Mouse (Mus musculus): Measurements from ENCODE around the gene Sfxn5. TPM values are rescaled to one million over a fixed set of nuclear protein-coding genes. Genes with fewer than 3 reads are reported as not detected.

The Sfxn5 gene
- polyA plus RNA-seq, 1 experiment, result 172 TPM

- no peak for DNase-seq
- TF ChIP-seq CTCF (IDR thresholded peaks at IDR 0.05; ENCODE audit: borderline replicate concordance, insufficient read depth, low read depth, low read length) (no peak), POLR2A (IDR thresholded peaks at IDR 0.05; ENCODE audit: borderline replicate concordance, insufficient read depth, low read length) (no peak)
- 100% methylated on average over 1 of the region's 1 CpGs for WGBS
Observed at GRCm38 (mm10) chr6:85350157-85350556, 16.9 kb upstream of the Sfxn5 start.

GRCm38 (mm10) chr6:85349246-85349645 is 16.0 kb upstream of the Sfxn5 start:
- Histone ChIP-seq H3K4me1 (ENCODE audit: control insufficient read depth, insufficient read depth, low read length) (peaks cover 25% of the 10 kb centered on the region), H3K4me3 (replicated peaks; ENCODE audit: insufficient read depth, low read depth, low read length) (no peak overlapping the region), H3K27me3 (ENCODE audit: control insufficient read depth, insufficient read depth, low read length) (no peaks in the 10 kb centered on the region), H3K27ac (ENCODE audit: insufficient read depth, low read length) (no peak overlapping the region)
- peak; percentile 51 to 79 for DNase-seq
- 17% methylated on average over 7 of the region's 7 CpGs for WGBS
- TF ChIP-seq CTCF (IDR thresholded peaks at IDR 0.05; ENCODE audit: borderline replicate concordance, insufficient read depth, low read depth, low read length) (no peak), POLR2A (IDR thresholded peaks at IDR 0.05; ENCODE audit: borderline replicate concordance, insufficient read depth, low read length) (no peak)

More at GRCm38 (mm10) chr6:85350157-85350556, 16.9 kb upstream of the Sfxn5 start:
- Histone ChIP-seq H3K27me3 (ENCODE audit: control insufficient read depth, insufficient read depth, low read length) (no peaks in the 10 kb centered on the region), H3K27ac (ENCODE audit: insufficient read depth, low read length) (no peak overlapping the region), H3K4me1 (ENCODE audit: control insufficient read depth, insufficient read depth, low read length) (peaks cover 17% of the 10 kb centered on the region), H3K4me3 (replicated peaks; ENCODE audit: insufficient read depth, low read depth, low read length) (no peak overlapping the region)

DNA sequence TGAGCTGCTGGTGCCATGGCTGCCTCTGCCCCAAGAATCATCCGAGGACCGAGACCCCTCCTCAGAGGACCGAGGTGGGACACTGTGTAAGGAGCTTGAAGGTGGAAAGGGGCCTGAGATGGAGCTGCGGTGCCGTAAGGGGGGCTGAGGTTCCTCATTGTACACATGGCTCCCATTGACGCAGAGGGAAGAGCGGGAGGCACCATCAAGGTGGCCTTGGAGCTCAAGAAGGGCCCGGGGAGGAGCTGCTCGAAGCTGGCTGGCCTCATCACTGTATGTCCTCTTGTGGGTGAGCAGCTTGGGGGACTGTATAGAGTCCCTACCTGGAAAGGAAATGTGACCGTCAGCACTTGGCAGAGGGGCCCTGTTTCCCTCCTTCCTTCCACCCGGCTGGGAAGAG is 14.9 kb upstream of the Sfxn5 start:
- TF ChIP-seq POLR2A (IDR thresholded peaks at IDR 0.05; ENCODE audit: borderline replicate concordance, insufficient read depth, low read length) (no peak), CTCF (IDR thresholded peaks at IDR 0.05; ENCODE audit: borderline replicate concordance, insufficient read depth, low read depth, low read length) (no peak)
- no peak for DNase-seq
- Histone ChIP-seq H3K27ac (ENCODE audit: insufficient read depth, low read length) (no peak overlapping the region), H3K4me1 (ENCODE audit: control insufficient read depth, insufficient read depth, low read length) (peaks cover 26% of the 10 kb centered on the region), H3K4me3 (replicated peaks; ENCODE audit: insufficient read depth, low read depth, low read length) (no peak overlapping the region), H3K27me3 (ENCODE audit: control insufficient read depth, insufficient read depth, low read length) (no peaks in the 10 kb centered on the region)
- WGBS, result 84% methylated on average over 11 of the region's 11 CpGs

DNA sequence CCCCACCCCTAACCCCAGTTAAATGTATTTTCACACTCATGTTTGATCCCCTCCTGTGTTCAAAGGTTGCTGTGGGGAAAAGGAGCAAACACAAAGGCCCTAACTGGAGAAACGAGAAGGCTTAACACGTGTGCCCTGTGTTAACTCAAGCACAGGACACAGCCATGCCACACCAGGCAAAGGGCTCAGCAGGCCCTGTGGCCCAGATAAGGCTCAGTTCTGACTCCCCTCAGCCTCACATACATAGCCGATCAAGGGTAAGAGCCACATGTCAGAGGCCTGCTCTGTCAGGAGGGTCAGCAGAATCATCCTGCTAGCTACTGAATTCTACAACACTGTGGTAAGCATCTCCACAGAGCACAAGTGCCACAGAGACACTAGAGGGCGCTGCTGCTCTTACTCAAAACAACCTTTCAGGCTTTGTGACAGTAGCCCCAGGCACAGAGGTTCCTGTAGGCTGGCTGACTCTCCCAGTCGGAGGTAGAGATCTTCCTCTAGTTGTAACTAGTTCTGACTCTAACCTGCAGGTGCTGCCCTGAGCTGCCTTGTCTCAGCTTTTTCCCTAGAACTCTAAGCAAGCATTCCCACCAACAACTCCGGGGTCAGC is 12.9 kb upstream of the Sfxn5 start:
- no peak overlapping the region for H3K4me3 ChIP-seq (replicated peaks; ENCODE audit: insufficient read depth, low read depth, low read length)
- 46% methylated on average over 6 of the region's 6 CpGs for WGBS
- TF ChIP-seq POLR2A (IDR thresholded peaks at IDR 0.05; ENCODE audit: borderline replicate concordance, insufficient read depth, low read length) (no peak), CTCF (IDR thresholded peaks at IDR 0.05; ENCODE audit: borderline replicate concordance, insufficient read depth, low read depth, low read length) (peak; percentile 97)
- H3K4me1 ChIP-seq (ENCODE audit: control insufficient read depth, insufficient read depth, low read length), result peaks cover 26% of the 10 kb centered on the region
- peak; percentile 84 to 85 for DNase-seq
- no peak overlapping the region for H3K27ac ChIP-seq (ENCODE audit: insufficient read depth, low read length)
- H3K27me3 ChIP-seq (ENCODE audit: control insufficient read depth, insufficient read depth, low read length), result no peaks in the 10 kb centered on the region

GRCm38 (mm10) chr6:85344929-85345328 is 11.7 kb upstream of the Sfxn5 start:
- no peak overlapping the region for H3K27ac ChIP-seq (ENCODE audit: insufficient read depth, low read length)
- no peaks in the 10 kb centered on the region for H3K27me3 ChIP-seq (ENCODE audit: control insufficient read depth, insufficient read depth, low read length)
- H3K4me3 ChIP-seq (replicated peaks; ENCODE audit: insufficient read depth, low read depth, low read length), result no peak overlapping the region
- H3K4me1 ChIP-seq (ENCODE audit: control insufficient read depth, insufficient read depth, low read length), result peaks cover 29% of the 10 kb centered on the region
- TF ChIP-seq POLR2A (IDR thresholded peaks at IDR 0.05; ENCODE audit: borderline replicate concordance, insufficient read depth, low read length) (no peak), CTCF (IDR thresholded peaks at IDR 0.05; ENCODE audit: borderline replicate concordance, insufficient read depth, low read depth, low read length) (0 out of 2 replicates have a peak, but pooled peaks have one; percentile 1)
- DNase-seq, result peak; percentile 56 to 66

DNA sequence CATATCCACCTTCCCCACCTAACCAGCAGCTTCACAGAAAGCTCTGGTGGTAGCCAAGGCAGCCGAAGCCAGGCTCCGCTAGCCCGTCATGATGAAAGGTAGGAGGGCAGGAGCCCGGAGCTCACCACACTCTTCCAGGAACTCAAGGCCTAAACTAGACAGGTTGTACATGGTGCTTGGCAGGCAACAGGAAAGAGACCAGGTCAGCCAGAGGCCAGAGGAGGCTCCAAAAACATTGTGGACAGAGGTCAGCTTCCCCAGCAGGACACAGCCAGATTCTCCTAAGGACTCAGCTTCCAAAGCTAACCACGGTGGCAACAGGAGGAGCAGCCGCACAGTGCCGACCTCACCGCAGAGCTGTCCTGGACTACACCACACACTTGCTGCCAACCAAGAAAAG is 9.8 kb upstream of the Sfxn5 start:
- WGBS, result 86% methylated on average over 8 of the region's 8 CpGs
- TF ChIP-seq POLR2A (IDR thresholded peaks at IDR 0.05; ENCODE audit: borderline replicate concordance, insufficient read depth, low read length) (no peak), CTCF (IDR thresholded peaks at IDR 0.05; ENCODE audit: borderline replicate concordance, insufficient read depth, low read depth, low read length) (no peak)

DNA sequence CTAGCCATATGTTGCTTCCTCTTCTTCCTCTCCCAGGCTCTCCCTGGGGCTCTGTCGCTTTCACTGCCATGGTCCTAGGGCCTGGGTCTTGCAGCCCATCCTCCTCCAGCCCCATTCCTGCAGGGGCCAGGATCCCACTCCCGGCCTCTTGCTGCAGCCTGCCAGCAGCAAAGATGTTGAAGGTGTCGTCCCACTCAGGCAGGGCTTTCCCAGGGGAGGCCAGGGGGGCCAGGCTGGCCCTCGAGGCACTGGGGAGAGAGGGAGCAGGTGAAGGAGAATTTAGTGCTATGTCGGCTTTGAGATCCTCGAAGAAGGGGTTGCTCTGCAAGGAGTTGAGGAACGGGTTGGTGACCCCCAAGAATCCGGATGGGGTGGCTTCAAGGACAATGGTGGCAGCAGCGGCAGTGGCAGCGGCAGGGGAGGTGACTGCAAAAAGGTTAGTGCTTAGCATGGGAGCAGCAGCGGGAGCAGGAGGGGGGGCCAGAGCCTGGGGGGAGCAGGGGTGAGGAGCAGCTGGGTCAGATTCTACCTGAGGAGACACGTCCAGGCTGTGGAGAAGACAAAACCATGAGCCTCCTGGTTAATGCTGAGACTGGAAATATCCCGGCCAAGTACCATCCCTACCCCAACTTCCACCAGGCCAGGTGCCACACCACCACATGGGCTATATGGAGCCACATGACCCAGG is 8.7 kb upstream of the Sfxn5 start:
- WGBS, result 78% methylated on average over 13 of the region's 13 CpGs
- H3K27me3 ChIP-seq (ENCODE audit: control insufficient read depth, insufficient read depth, low read length), result no peaks in the 10 kb centered on the region
- H3K4me1 ChIP-seq (ENCODE audit: control insufficient read depth, insufficient read depth, low read length), result peaks cover 26% of the 10 kb centered on the region
- DNase-seq, result no peak
- no peak for TF ChIP-seq POLR2A (IDR thresholded peaks at IDR 0.05; ENCODE audit: borderline replicate concordance, insufficient read depth, low read length)
- TF ChIP-seq CTCF (IDR thresholded peaks at IDR 0.05; ENCODE audit: borderline replicate concordance, insufficient read depth, low read depth, low read length), result no peak
- H3K4me3 ChIP-seq (replicated peaks; ENCODE audit: insufficient read depth, low read depth, low read length), result no peak overlapping the region
- H3K27ac ChIP-seq (ENCODE audit: insufficient read depth, low read length), result no peak overlapping the region

More for the DNA sequence above, 9.8 kb upstream of the Sfxn5 start:
- no peaks in the 10 kb centered on the region for H3K27me3 ChIP-seq (ENCODE audit: control insufficient read depth, insufficient read depth, low read length)
- no peak overlapping the region for H3K4me3 ChIP-seq (replicated peaks; ENCODE audit: insufficient read depth, low read depth, low read length)
- H3K4me1 ChIP-seq (ENCODE audit: control insufficient read depth, insufficient read depth, low read length), result peaks cover 26% of the 10 kb centered on the region
- no peak overlapping the region for H3K27ac ChIP-seq (ENCODE audit: insufficient read depth, low read length)
- DNase-seq, result no peak

DNA sequence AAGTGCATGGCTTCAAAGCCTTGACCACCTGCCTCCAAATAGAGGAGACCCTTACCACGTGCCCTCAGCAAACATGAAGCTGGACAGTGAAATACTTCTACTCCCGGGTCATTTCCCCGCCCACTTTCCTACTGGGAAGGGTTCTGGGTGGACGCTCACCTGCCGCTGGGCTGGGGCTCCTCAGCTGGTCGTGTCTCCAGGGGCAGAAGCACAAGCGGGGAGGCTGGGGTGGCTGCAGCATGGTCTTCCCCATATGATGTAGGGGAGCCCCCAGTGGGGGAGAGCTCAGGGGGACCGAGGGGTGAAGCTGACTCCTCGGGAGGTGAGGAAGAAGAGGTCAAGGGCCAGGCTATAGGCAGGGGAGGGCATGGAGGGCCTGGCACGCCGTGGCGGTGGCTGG is 7.0 kb upstream of the Sfxn5 start:
- Histone ChIP-seq H3K27ac (ENCODE audit: insufficient read depth, low read length) (no peak overlapping the region), H3K4me1 (ENCODE audit: control insufficient read depth, insufficient read depth, low read length) (peaks cover 22% of the 10 kb centered on the region), H3K27me3 (ENCODE audit: control insufficient read depth, insufficient read depth, low read length) (no peaks in the 10 kb centered on the region), H3K4me3 (replicated peaks; ENCODE audit: insufficient read depth, low read depth, low read length) (no peak overlapping the region)
- 76% methylated on average over 12 of the region's 12 CpGs for WGBS
- TF ChIP-seq CTCF (IDR thresholded peaks at IDR 0.05; ENCODE audit: borderline replicate concordance, insufficient read depth, low read depth, low read length) (no peak), POLR2A (IDR thresholded peaks at IDR 0.05; ENCODE audit: borderline replicate concordance, insufficient read depth, low read length) (no peak)
- no peak for DNase-seq
